Mouse (Mus musculus): ENCODE data around the gene Tspoap1.

Gene Tspoap1

GRCm38 (mm10) chr11:87744964-87745363, 15.4 kb upstream of the Tspoap1 start:
- in situ Hi-C loops (cut with MboI, MseI), result no loop called here

GRCm38 (mm10) chr11:87745632-87746555, 14.4 kb upstream of the Tspoap1 start:
- in situ Hi-C loops (cut with MboI, MseI), result no loop called here

GRCm38 (mm10) chr11:87747312-87747711, 13.0 kb upstream of the Tspoap1 start:
- in situ Hi-C loops (cut with MboI, MseI), result no loop called here

GRCm38 (mm10) chr11:87747716-87748115, 12.6 kb upstream of the Tspoap1 start:
- in situ Hi-C loops (cut with MboI, MseI), result no loop called here

GRCm38 (mm10) chr11:87748132-87749119, 11.9 kb upstream of the Tspoap1 start:
- in situ Hi-C loops (cut with MboI, MseI), result no loop called here

GRCm38 (mm10) chr11:87749192-87750042, 10.9 kb upstream of the Tspoap1 start:
- in situ Hi-C loops (cut with MboI, MseI), result loop anchor here (10.0 kb wide), 2 partner anchors 295 to 1175 kb away; partner anchors contain the start of gene Srsf1

GRCm38 (mm10) chr11:87750043-87750421, 10.3 kb upstream of the Tspoap1 start:
- in situ Hi-C loops (cut with MboI, MseI), result loop anchor here (10.0 kb wide), 2 partner anchors 295 to 1175 kb away; partner anchors contain the start of gene Srsf1

GRCm38 (mm10) chr11:87750521-87750920, 9.8 kb upstream of the Tspoap1 start:
- in situ Hi-C loops (cut with MboI, MseI), result loop anchor here (10.0 kb wide), 2 partner anchors 294 to 1176 kb away; partner anchors contain the start of gene Srsf1

GRCm38 (mm10) chr11:87751031-87751430, 9.3 kb upstream of the Tspoap1 start:
- in situ Hi-C loops (cut with MboI, MseI), result loop anchor here (10.0 kb wide), 2 partner anchors 294 to 1176 kb away; partner anchors contain the start of gene Srsf1

GRCm38 (mm10) chr11:87751491-87751966, 8.8 kb upstream of the Tspoap1 start:
- in situ Hi-C loops (cut with MboI, MseI), result loop anchor here (10.0 kb wide), 2 partner anchors 293 to 1177 kb away; partner anchors contain the start of gene Srsf1

GRCm38 (mm10) chr11:87752307-87752706, 8.0 kb upstream of the Tspoap1 start:
- in situ Hi-C loops (cut with MboI, MseI), result loop anchor here (10.0 kb wide), 2 partner anchors 292 to 1178 kb away; partner anchors contain the start of gene Srsf1

- in situ Hi-C loops (cut with MboI, MseI), result loop anchor here (10.0 kb wide), 2 partner anchors 292 to 1178 kb away; partner anchors contain the start of gene Srsf1
These were observed 7.1 kb upstream of the Tspoap1 start for GRCm38 (mm10) chr11:87753255-87753654.

GRCm38 (mm10) chr11:87753891-87754501, 6.3 kb upstream of the Tspoap1 start:
- in situ Hi-C loops (cut with MboI, MseI), result loop anchor here (10.0 kb wide), 2 partner anchors 291 to 1179 kb away; partner anchors contain the start of gene Srsf1

GRCm38 (mm10) chr11:87754603-87755002, 5.7 kb upstream of the Tspoap1 start:
- in situ Hi-C loops (cut with MboI, MseI), result loop anchor here (10.0 kb wide), 2 partner anchors 290 to 1180 kb away; partner anchors contain the start of gene Srsf1

GRCm38 (mm10) chr11:87755360-87756017, 4.9 kb upstream of the Tspoap1 start:
- in situ Hi-C loops (cut with MboI, MseI), result loop anchor here (10.0 kb wide), 2 partner anchors 289 to 1181 kb away; partner anchors contain the start of gene Srsf1

- in situ Hi-C loops (cut with MboI, MseI), result loop anchor here (10.0 kb wide), 2 partner anchors 288 to 1182 kb away; partner anchors contain the start of gene Srsf1
These were observed 4.0 kb upstream of the Tspoap1 start for GRCm38 (mm10) chr11:87756251-87756820.

- in situ Hi-C loops (cut with MboI, MseI), result loop anchor here (10.0 kb wide), 2 partner anchors 288 to 1182 kb away; partner anchors contain the start of gene Srsf1
These were observed 3.1 kb upstream of the Tspoap1 start for GRCm38 (mm10) chr11:87757001-87757954.
